ENCODE assay signal across 9 mouse cellular contexts in the genomic region with DNA sequence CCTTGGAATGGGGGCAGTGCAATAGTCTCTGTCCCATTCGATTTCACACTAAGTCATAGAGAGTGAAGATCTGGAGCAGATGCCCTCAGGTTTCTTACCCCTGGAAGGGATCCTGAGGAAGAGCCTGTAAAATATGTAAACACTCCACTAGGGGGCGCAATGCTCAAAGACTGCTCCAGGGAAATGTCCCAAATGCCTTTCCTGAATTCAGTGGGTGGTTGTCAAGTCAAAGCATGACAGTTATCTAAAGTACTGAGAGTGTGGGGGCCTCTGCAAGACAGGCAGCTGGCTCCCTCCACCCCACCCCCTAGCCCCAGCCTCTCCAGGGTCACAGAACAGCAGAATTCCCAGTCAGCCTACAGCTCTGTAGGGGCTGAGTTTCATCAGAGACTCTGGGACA. TPM values are rescaled to one million over a fixed set of nuclear protein-coding genes. Genes with fewer than 3 reads are reported as not detected.
DNase-seq lines count a peak whose midpoint lies in the region; ATAC-seq and TF ChIP-seq lines count a peak whose summit lies in the region.
"Had no signal": no experiment of that assay in that cellular context is flagged by ENCODE, and none has a peak within 500 bp of the region (broad histone marks: within the 10 kb centered on the region; RNA-seq: fewer than 3 reads in every experiment).

No protein-coding gene starts in this region.

- H3K27ac ChIP-seq in midbrain, embryonic 11.5 days (ENCODE audit: low read depth, low read length): no peak overlapping the region
- no peak overlapping the region for H3K27ac ChIP-seq in midbrain, embryonic 15.5 days
- H3K27ac ChIP-seq in small intestine, adult 2 months (ENCODE audit: insufficient read depth, low read depth, low read length): no peak overlapping the region
- H3K27ac ChIP-seq in thymus, adult 2 months (ENCODE audit: control insufficient read depth, insufficient read depth, low read length): no peak overlapping the region

- no peak overlapping the region for H3K9ac ChIP-seq in midbrain, embryonic 11.5 days (ENCODE audit: low read length)
- H3K9ac ChIP-seq in midbrain, embryonic 15.5 days: no peak overlapping the region

- H3K36me3 ChIP-seq in midbrain, embryonic 11.5 days (ENCODE audit: control insufficient read depth, insufficient read depth, low read length): no peaks in the 10 kb centered on the region
- no peaks in the 10 kb centered on the region for H3K36me3 ChIP-seq in midbrain, embryonic 15.5 days (replicated peaks)
- no peaks in the 10 kb centered on the region for H3K36me3 ChIP-seq in small intestine, adult 2 months (ENCODE audit: control insufficient read depth, insufficient read depth, low read length)
- H3K36me3 ChIP-seq in thymus, adult 2 months (ENCODE audit: control insufficient read depth, insufficient read depth, low read length): no peaks in the 10 kb centered on the region

- H3K9me3 ChIP-seq in midbrain, embryonic 11.5 days (ENCODE audit: control insufficient read depth, low read length): no peaks in the 10 kb centered on the region
- no peaks in the 10 kb centered on the region for H3K9me3 ChIP-seq in midbrain, embryonic 15.5 days

- no peak overlapping the region for H3K4me3 ChIP-seq in midbrain, embryonic 11.5 days (ENCODE audit: low read depth, low read length)
- no peak overlapping the region for H3K4me3 ChIP-seq in midbrain, embryonic 15.5 days
- H3K4me3 ChIP-seq in small intestine, adult 2 months (ENCODE audit: low read depth, low read length): no peak overlapping the region
- H3K4me3 ChIP-seq in thymus, adult 2 months (ENCODE audit: control insufficient read depth, insufficient read depth, low read length): no peak overlapping the region

- no peaks in the 10 kb centered on the region for H3K27me3 ChIP-seq in midbrain, embryonic 11.5 days (ENCODE audit: control insufficient read depth, insufficient read depth, low read length)
- peaks cover 13% of the 10 kb centered on the region; the same call in 1 of the 2 replicates for H3K27me3 ChIP-seq in midbrain, embryonic 15.5 days (replicated peaks)
- H3K27me3 ChIP-seq in small intestine, adult 2 months (ENCODE audit: control insufficient read depth, insufficient read depth, low read length): no peaks in the 10 kb centered on the region
- H3K27me3 ChIP-seq in thymus, adult 2 months (ENCODE audit: control insufficient read depth, insufficient read depth, low read length): no peaks in the 10 kb centered on the region

- peak; percentile 42; the same call in 1 of the 2 replicates for TF ChIP-seq CTCF in small intestine, adult 2 months (IDR thresholded peaks at IDR 0.05; ENCODE audit: extremely low read depth, insufficient read length, insufficient replicate concordance, low read depth, low read length)
- TF ChIP-seq CTCF in thymus, adult 2 months (IDR thresholded peaks at IDR 0.05; ENCODE audit: borderline replicate concordance, control insufficient read depth, extremely low read depth, insufficient read depth, low read length, poor library complexity): no peak

- no peak for TF ChIP-seq POLR2A in small intestine, adult 2 months (IDR thresholded peaks at IDR 0.05; ENCODE audit: low read depth, low read length)
- no peak for TF ChIP-seq POLR2A in thymus, adult 2 months (IDR thresholded peaks at IDR 0.05; ENCODE audit: control insufficient read depth, extremely low read depth, insufficient read depth, low read length, poor library complexity)

- H3K4me1 ChIP-seq in midbrain, embryonic 11.5 days (ENCODE audit: control insufficient read depth, insufficient read depth, low read length): no peaks in the 10 kb centered on the region
- no peaks in the 10 kb centered on the region for H3K4me1 ChIP-seq in midbrain, embryonic 15.5 days
- H3K4me1 ChIP-seq in small intestine, adult 2 months (ENCODE audit: control insufficient read depth, insufficient read depth, insufficient read length, low read length): no peaks in the 10 kb centered on the region
- H3K4me1 ChIP-seq in thymus, adult 2 months (replicated peaks; ENCODE audit: control insufficient read depth, insufficient read depth, low read length): peaks cover 10% of the 10 kb centered on the region

- peak; percentile 26 for DNase-seq in heart, postnatal 4 days
- DNase-seq in heart, adult 11 months: no peak
- peak; percentile 88 for DNase-seq in midbrain, embryonic 11.5 days (ENCODE audit: low spot score, missing footprints)
- peak; percentile 57 for DNase-seq in embryo, embryonic 10 days (ENCODE audit: low spot score)
- no peak for DNase-seq in thymus, adult 2 months
- no peak for DNase-seq in ovary, postnatal 14 days (ENCODE audit: low spot score)

- WGBS in midbrain, embryonic 11.5 days: 31% methylated on average over 2 of the region's 2 CpGs
- 27% methylated on average over 2 of the region's 2 CpGs for WGBS in midbrain, embryonic 15.5 days
- WGBS in small intestine, adult 2 months: 19% methylated on average over 2 of the region's 2 CpGs
- 40% methylated on average over 2 of the region's 2 CpGs for WGBS in thymus, adult 2 months

- no peak for ATAC-seq in midbrain, embryonic 11.5 days (ENCODE audit: low FRiP score)
- ATAC-seq in midbrain, embryonic 15.5 days (replicated peaks): no peak
- ATAC-seq: activated CD4-positive, CD25-positive, alpha-beta regulatory T cell, adult 4 months had no signal

- no peak overlapping the region for H3K4me2 ChIP-seq in midbrain, embryonic 11.5 days
- no peak overlapping the region for H3K4me2 ChIP-seq in midbrain, embryonic 15.5 days

RNA-seq across cellular contexts. Expression of gene Slco4a1, which starts 27.7 kb away (rescaled TPM):
- total RNA-seq in heart, postnatal 4 days (2021): under 1 TPM; 0.19 to 0.20 TPM
- 4.9 and 5.5 TPM in 2 replicates for polyA plus RNA-seq in midbrain, embryonic 11.5 days (2014; fragmentation: Nextera tagmentation; extraction: Ambion mirVana)
- 1.5 and 1.7 TPM in 2 replicates for polyA plus RNA-seq in midbrain, embryonic 15.5 days (2015; fragmentation: Nextera tagmentation; extraction: Ambion mirVana)
- 11.2 and 13.9 TPM in 2 replicates for polyA plus RNA-seq in small intestine, adult 2 months (2012; rRNA removed)
- polyA plus RNA-seq in thymus, adult 2 months (2012; rRNA removed): 21.2 and 22.6 TPM in 2 replicates

Comparison
In these comparisons a context has a peak if more than half of its experiments do, and no peak if none do; other contexts are left out.
1. DNase-seq: peak in heart, postnatal 4 days (single experiment), midbrain, embryonic 11.5 days (single experiment) and embryo, embryonic 10 days (single experiment); none in heart, adult 11 months (single experiment), thymus, adult 2 months (single experiment) and ovary, postnatal 14 days (single experiment).